Mouse (Mus musculus) intestine, postnatal 0 days (tissue): ENCODE results near the gene Snap47. TPM values are rescaled to one million over a fixed set of nuclear protein-coding genes. Genes with fewer than 3 reads are reported as not detected.

Source experiments
- ATAC-seq: fragments of 200-750 bp; cut with Nextera tagmentation; 2 replicates; pipeline ENCODE4 v1.8.0; 2017; ENCODE audit warnings: mild to moderate bottlenecking, moderate TSS enrichment, moderate library complexity
- H3K27ac ChIP-seq: fragments of 300-500 bp; sonication (generic); 2 replicates; pipeline ENCODE4 v1.5.1; 2014; ENCODE audit warnings: mild to moderate bottlenecking, low read depth, low read length, moderate library complexity
- H3K27me3 ChIP-seq: fragments of 300-500 bp; sonication (generic); replicated peaks from 2 replicates; pipeline ENCODE4 v1.6.1; 2014; ENCODE audit warnings: low read length, mixed read lengths; ENCODE audit not compliant: control insufficient read depth, insufficient read depth
- H3K36me3 ChIP-seq: fragments of 300-500 bp; sonication (generic); 2 replicates; pipeline ENCODE4 v1.6.1; 2014; ENCODE audit warnings: mild to moderate bottlenecking, moderate library complexity; ENCODE audit not compliant: control insufficient read depth, insufficient read depth
- H3K4me1 ChIP-seq: fragments of 300-500 bp; sonication (generic); replicated peaks from 2 replicates; pipeline ENCODE4 v1.6.1; 2014; ENCODE audit warnings: antibody characterized with exemption, low read length, mixed read lengths; ENCODE audit not compliant: control insufficient read depth, insufficient read depth
- H3K4me2 ChIP-seq: fragments of 300-500 bp; sonication (generic); replicated peaks from 2 replicates; pipeline ENCODE4 v1.6.1; 2014; ENCODE audit warnings: low read depth, mild to moderate bottlenecking, moderate library complexity
- H3K4me3 ChIP-seq: fragments of 300-500 bp; sonication (generic); 2 replicates; pipeline ENCODE4 v1.5.1; 2014; ENCODE audit warnings: low read depth, low read length
- H3K9ac ChIP-seq: fragments of 300-500 bp; sonication (generic); 2 replicates; pipeline ENCODE4 v1.6.1; 2014; ENCODE audit warnings: mild to moderate bottlenecking, low read depth, low read length
- H3K9me3 ChIP-seq: fragments of 300-500 bp; sonication (generic); 2 replicates; pipeline ENCODE4 v1.6.1; 2016; ENCODE audit warnings: mixed run types; ENCODE audit not compliant: control insufficient read depth
- CTCF ChIP-seq: sonication (generic); IDR thresholded peaks from 2 replicates; pipeline ENCODE4 v1.5.1; 2016; ENCODE audit warnings: low read depth, mild to moderate bottlenecking, control low read depth, antibody characterized with exemption, moderate library complexity
- WGBS: fragments of 180-500 bp; shearing (Covaris S2); extraction: QIAGEN DNeasy Blood & Tissue Kit; methylation state at CpG from one replicate; pipeline ENCODE4 v1.1.7; 2014; 5-methylcytosine and 5-hydroxymethylcytosine counted together
- polyA plus RNA-seq: library from polyadenylated mRNA; unstranded; fragments of >200 nt; fragmentation: Nextera tagmentation; extraction: Ambion mirVana; gene quantifications from 2 replicates; pipeline ENCODE4 v1.2.1, GENCODE M21; 2015

Gene Snap47
- polyA plus RNA-seq, 1 experiment from 2014 or later: 37.3 TPM

DNA sequence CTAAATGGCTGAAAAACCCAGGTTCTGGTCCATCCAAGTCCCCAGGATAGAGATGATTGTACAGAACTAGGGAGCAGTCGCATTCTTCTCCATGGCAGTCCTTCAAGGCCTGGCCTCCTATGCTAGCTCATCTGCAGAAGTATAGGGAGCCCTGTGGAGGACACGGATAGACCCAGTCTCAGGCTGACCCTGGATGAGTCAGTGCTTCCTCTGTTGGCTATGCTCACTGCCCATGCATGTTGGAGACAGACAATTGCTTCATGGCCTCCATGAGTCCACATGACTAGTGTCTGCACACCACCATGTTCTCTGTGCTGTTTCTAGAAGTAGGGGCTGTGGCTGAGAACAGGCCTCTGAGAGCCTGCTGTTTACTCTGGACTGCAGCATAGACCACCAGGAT is 5.4 kb upstream of the Snap47 start:
- no peak overlapping the region for H3K4me2 ChIP-seq
- H3K27me3 ChIP-seq: no peaks in the 10 kb centered on the region
- no peak overlapping the region for H3K9ac ChIP-seq
- no peaks in the 10 kb centered on the region for H3K4me1 ChIP-seq
- no peak overlapping the region for H3K27ac ChIP-seq
- no peak overlapping the region for H3K4me3 ChIP-seq
- peaks cover 39% of the 10 kb centered on the region for H3K36me3 ChIP-seq
- 93% methylated on average over 2 of the region's 2 CpGs for WGBS
- ATAC-seq: no peak
- TF ChIP-seq CTCF: no peak
- no peaks in the 10 kb centered on the region for H3K9me3 ChIP-seq

DNA sequence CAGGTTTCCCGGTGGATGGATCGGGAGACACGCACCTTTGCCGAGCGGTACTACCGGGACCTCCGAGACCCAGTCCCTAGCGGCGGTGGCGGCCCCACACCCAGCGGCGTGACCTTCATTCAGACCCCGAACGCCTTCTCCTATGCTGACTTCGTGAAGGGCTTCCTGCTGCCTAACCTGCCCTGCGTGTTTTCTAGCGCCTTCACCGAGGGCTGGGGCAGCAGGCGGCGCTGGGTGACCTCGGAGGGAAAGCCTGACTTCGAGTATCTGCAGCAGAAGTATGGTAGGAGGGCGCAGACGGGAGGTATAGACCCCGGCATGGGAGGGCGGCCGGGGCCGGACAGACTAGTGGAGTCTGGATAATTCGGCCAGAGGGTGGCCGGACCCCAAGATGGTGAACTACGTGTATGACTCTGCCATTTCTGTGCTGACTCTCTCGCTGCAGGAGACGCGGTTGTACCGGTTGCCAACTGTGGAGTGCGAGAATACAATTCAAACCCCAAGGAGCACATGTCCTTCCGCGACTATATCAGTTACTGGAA is 685 bp downstream of the Snap47 start:
- Histone ChIP-seq H3K4me3 (peak overlapping the region; percentile 65), H3K27me3 (no peaks in the 10 kb centered on the region), H3K27ac (no peak overlapping the region), H3K36me3 (peaks cover 22% of the 10 kb centered on the region), H3K9ac (peak overlapping the region; percentile 60), H3K4me2 (peak overlapping the region; percentile 98), H3K9me3 (no peaks in the 10 kb centered on the region), H3K4me1 (peaks cover 3% of the 10 kb centered on the region; the same call in 1 of the 2 replicates)
- TF ChIP-seq CTCF: peak; percentile 52
- ATAC-seq: peak; percentile 66
- WGBS: under 1% methylated on average over 38 of the region's 38 CpGs

DNA sequence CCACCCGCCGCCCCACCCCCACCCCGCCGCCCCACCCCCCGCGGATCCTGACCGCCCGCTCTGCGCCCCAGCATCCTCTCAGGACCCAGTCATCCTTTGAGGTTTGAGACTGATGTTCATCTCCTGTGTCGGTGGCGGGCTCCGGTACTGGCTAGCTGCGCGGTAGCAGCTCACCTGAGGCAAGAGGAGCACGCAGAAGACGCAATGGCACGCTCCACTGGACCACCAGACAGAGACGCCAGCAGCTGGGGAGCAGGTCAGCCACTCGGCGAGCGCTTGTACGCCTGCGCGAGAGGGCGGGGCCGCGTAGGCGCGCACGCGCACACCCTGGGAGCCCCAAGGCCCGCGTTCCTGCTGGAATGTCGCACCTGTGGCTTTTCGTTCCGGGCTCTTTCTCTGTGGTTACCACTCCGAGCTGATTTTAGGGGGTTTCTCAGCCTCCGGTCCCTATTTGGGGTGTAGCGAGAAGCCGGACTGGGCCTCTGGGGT is 1.2 kb downstream of the Snap47 start, which contains the start of gene Jmjd4:
Gene Jmjd4, plus strand, starts transcription at position 305 of the 489 bp plus-strand sequence.
- ATAC-seq: peak; percentile 90
- Histone ChIP-seq H3K4me2 (peak within 1 kb of the TSS; percentile 98), H3K4me3 (peak within 1 kb of the TSS; percentile 65), H3K9me3 (no peaks in the 10 kb centered on the region), H3K27me3 (no peaks in the 10 kb centered on the region), H3K27ac (no peak within 1 kb of the TSS), H3K9ac (peak within 1 kb of the TSS; percentile 60), H3K4me1 (peaks cover 3% of the 10 kb centered on the region; the same call in 1 of the 2 replicates), H3K36me3 (peaks cover 18% of the 10 kb centered on the region)
- no peak for TF ChIP-seq CTCF
- under 1% methylated on average over 31 of the region's 40 CpGs for WGBS

DNA sequence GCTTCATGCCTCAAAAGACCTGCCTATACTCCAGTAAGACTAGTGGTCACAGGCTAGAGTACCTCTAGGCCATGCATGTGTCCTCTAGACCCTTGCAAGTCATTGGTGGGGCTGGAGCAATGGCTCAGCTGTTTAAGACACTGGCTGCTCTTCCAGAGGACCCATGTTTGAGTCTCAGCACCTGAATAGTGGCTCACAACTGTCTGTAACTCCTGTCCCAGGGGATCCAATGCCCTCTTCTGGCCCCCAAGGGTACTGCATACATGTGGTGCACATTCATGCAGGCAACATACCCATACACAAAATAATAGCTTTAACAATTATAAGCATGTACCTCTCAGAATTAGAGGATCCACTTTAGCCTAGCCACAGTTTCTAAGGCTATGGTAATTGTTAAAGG is 7.9 kb downstream of the Snap47 start:
- Histone ChIP-seq H3K9me3 (no peaks in the 10 kb centered on the region), H3K4me2 (no peak overlapping the region), H3K4me1 (no peaks in the 10 kb centered on the region), H3K27me3 (no peaks in the 10 kb centered on the region), H3K27ac (no peak overlapping the region), H3K4me3 (no peak overlapping the region), H3K36me3 (no peaks in the 10 kb centered on the region; the same call in 1 of the 2 replicates), H3K9ac (no peak overlapping the region)
- TF ChIP-seq CTCF: peak; percentile 31
- no peak for ATAC-seq

DNA sequence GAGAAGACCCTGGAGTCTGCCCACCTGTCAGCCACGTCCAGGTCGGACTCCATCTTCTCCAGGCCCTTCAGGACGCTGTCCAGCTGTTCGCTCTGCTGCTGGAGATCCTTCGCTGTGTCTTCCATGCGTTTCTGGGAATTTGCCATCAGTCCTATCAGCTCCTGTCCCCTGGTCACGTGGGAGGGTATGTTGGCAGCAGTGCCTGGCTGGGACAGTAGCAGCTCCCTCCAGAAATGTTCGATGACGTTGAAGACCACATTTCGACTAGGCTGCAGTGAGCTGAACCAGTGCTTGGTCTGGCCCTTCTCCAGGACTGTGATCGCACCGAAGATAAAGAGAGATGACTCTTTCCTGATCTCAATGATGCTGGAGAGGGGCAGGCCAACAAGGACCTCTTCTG is 13.0 kb downstream of the Snap47 start:
- Histone ChIP-seq H3K4me3 (no peak overlapping the region), H3K4me1 (no peaks in the 10 kb centered on the region), H3K36me3 (peaks cover 7% of the 10 kb centered on the region; the same call in 1 of the 2 replicates), H3K9ac (no peak overlapping the region), H3K27ac (no peak overlapping the region), H3K4me2 (no peak overlapping the region), H3K9me3 (no peaks in the 10 kb centered on the region), H3K27me3 (no peaks in the 10 kb centered on the region)
- no peak for TF ChIP-seq CTCF
- no peak for ATAC-seq
- 92% methylated on average over 12 of the region's 12 CpGs for whole genome bisulfite sequencing

DNA sequence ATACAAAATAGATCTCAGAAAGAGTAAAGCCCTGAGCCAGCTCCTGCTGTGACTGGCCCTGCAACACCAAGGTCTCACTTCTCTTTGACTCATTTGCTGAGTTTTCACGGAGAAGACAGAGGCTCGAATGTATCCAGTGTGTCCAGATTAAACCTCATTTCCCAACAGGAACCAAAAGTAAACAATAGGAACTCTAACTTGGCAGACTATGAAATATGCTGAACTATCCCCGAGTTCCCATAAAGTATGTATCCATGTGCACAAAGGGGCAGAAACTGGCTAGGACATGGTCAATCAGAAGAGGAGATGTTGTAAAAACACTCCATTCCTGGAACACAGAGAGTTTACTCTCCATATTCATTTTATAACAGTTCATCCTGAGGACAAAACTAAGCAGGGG is 18.7 kb downstream of the Snap47 start:
- no peak for TF ChIP-seq CTCF
- no peak overlapping the region for H3K4me2 ChIP-seq

More for the DNA sequence above, 18.7 kb downstream of the Snap47 start:
- Histone ChIP-seq H3K27ac (no peak overlapping the region), H3K4me3 (no peak overlapping the region), H3K9ac (no peak overlapping the region), H3K36me3 (peaks cover 19% of the 10 kb centered on the region; the same call in 1 of the 2 replicates), H3K27me3 (no peaks in the 10 kb centered on the region), H3K9me3 (no peaks in the 10 kb centered on the region), H3K4me1 (no peaks in the 10 kb centered on the region)
- WGBS: 41% methylated on average over 3 of the region's 3 CpGs
- no peak for ATAC-seq
